Mouse (Mus musculus): Measurements from ENCODE around the gene Ndufb7. TPM values are rescaled to one million over a fixed set of nuclear protein-coding genes. Genes with fewer than 3 reads are reported as not detected.
"Not testable (repeated sequence)": the region's sequence is repeated elsewhere in the genome, so short reads cannot be mapped to it uniquely, and the experiment has no call there.

Gene Ndufb7
- total RNA-seq, 1 experiment from 2014 or later, result 91.9 TPM

GRCm38 (mm10) chr8:83594167-83595049 lies 27.9 kb downstream of the Ndufb7 start:
- peak; percentile 89 for ATAC-seq (ENCODE audit: extremely low read depth, insufficient number of reproducible peaks, low FRiP score, poor library complexity, severe bottlenecking)

- not testable (repeated sequence) for ATAC-seq (ENCODE audit: extremely low read depth, insufficient number of reproducible peaks, low FRiP score, poor library complexity, severe bottlenecking)
These were observed 28.5 kb downstream of the Ndufb7 start for GRCm38 (mm10) chr8:83595050-83595345.

GRCm38 (mm10) chr8:83596369-83596768 lies 29.9 kb downstream of the Ndufb7 start:
- peak; percentile 31; the same call in 1 of the 2 replicates for ATAC-seq (ENCODE audit: extremely low read depth, insufficient number of reproducible peaks, low FRiP score, poor library complexity, severe bottlenecking)

DNA sequence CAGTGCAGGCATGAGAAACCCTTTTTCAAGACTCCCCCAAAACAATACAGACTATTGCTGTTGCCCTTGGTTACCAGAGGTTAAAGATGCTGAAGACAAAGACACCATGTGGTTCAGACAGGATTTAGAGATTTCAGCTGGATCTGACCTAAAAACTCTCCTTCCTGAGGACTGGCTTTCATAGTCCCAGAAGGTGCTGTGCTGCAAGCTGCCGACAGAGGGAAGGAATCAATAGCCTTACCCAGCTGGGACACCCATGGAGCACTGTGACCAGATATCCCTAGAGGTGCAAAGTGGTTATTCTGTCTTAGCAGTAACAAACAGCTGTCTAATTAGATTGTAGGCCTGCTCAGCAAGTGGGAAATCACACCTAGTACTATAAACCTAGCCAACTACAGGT lies 31.7 kb downstream of the Ndufb7 start:
- ATAC-seq (ENCODE audit: extremely low read depth, insufficient number of reproducible peaks, low FRiP score, poor library complexity, severe bottlenecking), result no peak

DNA sequence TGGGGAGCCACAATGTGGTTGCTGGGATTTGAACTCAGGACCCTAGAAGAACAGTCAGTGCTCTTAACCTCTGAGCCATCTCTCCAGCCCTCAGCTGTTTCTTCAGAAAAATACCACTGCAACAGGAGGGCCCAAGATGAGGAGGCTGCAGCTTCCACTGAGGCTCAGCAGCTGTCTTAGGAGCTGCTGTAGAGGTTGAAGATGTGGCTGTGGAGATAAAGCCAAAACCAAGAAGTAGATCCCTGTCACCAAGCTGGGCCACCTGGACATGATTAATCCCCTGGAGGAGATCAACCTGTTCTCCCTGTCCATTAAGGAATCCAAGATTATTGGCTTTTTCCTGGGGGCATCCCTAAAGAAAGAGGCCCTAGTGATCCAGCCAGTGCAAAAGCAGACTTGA lies 33.3 kb downstream of the Ndufb7 start:
- ATAC-seq (ENCODE audit: extremely low read depth, insufficient number of reproducible peaks, low FRiP score, poor library complexity, severe bottlenecking), result no peak

GRCm38 (mm10) chr8:83602650-83603029 lies 36.2 kb downstream of the Ndufb7 start:
- ATAC-seq (ENCODE audit: extremely low read depth, insufficient number of reproducible peaks, low FRiP score, poor library complexity, severe bottlenecking), result no peak

GRCm38 (mm10) chr8:83607661-83608397 lies 41.4 kb downstream of the Ndufb7 start, which contains the start of the genes Tecr and Dnajb1:
TSS of gene Tecr (minus strand) at chr8:83607971.
TSS of gene Dnajb1 (plus strand) at chr8:83608193.
- peak; percentile 92 for ATAC-seq (ENCODE audit: extremely low read depth, insufficient number of reproducible peaks, low FRiP score, poor library complexity, severe bottlenecking)

DNA sequence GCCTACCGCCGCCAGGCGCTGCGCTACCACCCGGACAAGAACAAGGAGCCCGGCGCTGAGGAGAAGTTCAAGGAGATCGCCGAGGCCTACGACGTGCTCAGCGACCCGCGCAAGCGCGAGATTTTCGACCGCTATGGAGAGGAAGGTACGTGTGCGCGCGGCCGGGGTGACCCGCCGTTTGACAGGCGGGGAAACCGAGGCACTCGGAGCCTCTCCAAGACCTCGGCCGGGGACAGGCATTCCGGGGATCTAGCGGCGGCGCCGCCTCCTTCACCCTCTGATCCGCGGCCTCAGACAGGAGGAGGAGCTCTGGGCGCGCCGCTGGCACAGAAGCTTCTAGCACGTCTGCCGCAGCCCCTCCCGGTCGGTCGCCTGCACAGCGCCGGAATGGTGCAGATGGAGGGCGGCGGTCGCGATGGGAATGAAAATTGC lies 41.9 kb downstream of the Ndufb7 start:
- peak; percentile 15; the same call in 1 of the 2 replicates for ATAC-seq (ENCODE audit: extremely low read depth, insufficient number of reproducible peaks, low FRiP score, poor library complexity, severe bottlenecking)

GRCm38 (mm10) chr8:83609086-83609485 lies 42.6 kb downstream of the Ndufb7 start:
- no peak for ATAC-seq (ENCODE audit: extremely low read depth, insufficient number of reproducible peaks, low FRiP score, poor library complexity, severe bottlenecking)

- ATAC-seq (ENCODE audit: extremely low read depth, insufficient number of reproducible peaks, low FRiP score, poor library complexity, severe bottlenecking), result no peak
These were observed 43.2 kb downstream of the Ndufb7 start for GRCm38 (mm10) chr8:83609547-83610180.

DNA sequence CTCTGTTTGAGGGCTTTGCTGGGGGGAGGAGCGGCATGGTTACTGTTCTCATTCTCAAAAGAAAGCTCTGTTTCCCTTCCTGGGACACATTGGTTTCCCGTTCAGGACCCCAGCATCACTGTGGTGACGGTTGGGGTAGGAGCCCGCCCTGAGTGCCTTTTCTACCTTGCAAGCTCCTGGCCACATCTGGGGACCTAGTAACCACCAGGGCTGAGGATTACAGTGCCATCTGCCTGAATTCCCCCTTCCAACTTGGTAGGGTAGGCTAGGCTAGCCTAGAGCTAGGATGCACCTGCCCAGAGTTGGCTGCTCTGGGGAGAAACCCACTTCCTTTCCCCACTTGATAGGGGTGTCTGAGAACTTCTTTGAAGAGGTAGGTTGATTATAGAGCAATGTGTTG lies 45.5 kb downstream of the Ndufb7 start:
- ATAC-seq (ENCODE audit: extremely low read depth, insufficient number of reproducible peaks, low FRiP score, poor library complexity, severe bottlenecking), result no peak

DNA sequence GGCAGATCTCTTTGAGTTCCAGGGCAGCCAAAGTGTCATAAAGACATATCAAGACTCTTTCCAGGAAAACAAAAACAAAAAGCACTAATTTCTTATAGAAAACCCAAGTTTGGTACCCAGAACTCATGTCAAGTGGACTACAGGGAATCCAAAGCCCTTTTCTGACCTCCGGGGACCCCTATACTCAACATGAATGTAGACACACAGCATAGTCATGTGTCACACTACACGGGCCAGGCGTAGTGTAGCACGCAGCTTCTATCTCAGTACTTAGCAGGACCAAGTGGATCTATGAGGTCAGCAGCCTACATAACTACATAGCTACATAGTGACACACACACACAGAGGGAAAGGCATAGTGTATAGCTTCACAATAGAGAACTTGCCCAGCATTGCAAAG lies 47.2 kb downstream of the Ndufb7 start:
- no peak for ATAC-seq (ENCODE audit: extremely low read depth, insufficient number of reproducible peaks, low FRiP score, poor library complexity, severe bottlenecking)

GRCm38 (mm10) chr8:83616625-83617024 lies 50.2 kb downstream of the Ndufb7 start:
- no peak for ATAC-seq (ENCODE audit: extremely low read depth, insufficient number of reproducible peaks, low FRiP score, poor library complexity, severe bottlenecking)

DNA sequence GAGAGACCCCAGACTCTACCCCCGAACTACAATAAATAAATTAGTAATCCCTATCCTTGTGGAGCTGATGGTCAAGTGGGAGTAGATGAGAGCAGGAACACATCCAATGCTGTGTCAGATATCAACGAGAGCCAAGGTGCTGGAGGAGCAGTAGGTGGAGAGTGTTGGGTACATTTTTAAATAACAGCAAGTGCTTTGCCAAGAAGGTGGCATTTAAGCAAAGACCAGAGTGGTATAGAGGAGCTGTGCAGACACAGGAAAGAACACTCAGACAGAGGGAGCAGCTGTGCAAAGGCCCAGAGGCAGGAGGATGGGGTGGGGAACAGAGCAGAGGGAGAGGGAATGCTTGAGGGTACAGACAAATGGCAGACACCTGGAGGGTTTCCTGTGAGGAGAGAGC lies 50.6 kb downstream of the Ndufb7 start:
- no peak for ATAC-seq (ENCODE audit: extremely low read depth, insufficient number of reproducible peaks, low FRiP score, poor library complexity, severe bottlenecking)

- ATAC-seq (ENCODE audit: extremely low read depth, insufficient number of reproducible peaks, low FRiP score, poor library complexity, severe bottlenecking), result no peak
These were observed 52.1 kb downstream of the Ndufb7 start for GRCm38 (mm10) chr8:83618566-83618965.

GRCm38 (mm10) chr8:83619568-83620285 lies 53.3 kb downstream of the Ndufb7 start:
- no peak for ATAC-seq (ENCODE audit: extremely low read depth, insufficient number of reproducible peaks, low FRiP score, poor library complexity, severe bottlenecking)
